11 mouse cellular contexts compared by ENCODE assay signal in the genomic region with DNA sequence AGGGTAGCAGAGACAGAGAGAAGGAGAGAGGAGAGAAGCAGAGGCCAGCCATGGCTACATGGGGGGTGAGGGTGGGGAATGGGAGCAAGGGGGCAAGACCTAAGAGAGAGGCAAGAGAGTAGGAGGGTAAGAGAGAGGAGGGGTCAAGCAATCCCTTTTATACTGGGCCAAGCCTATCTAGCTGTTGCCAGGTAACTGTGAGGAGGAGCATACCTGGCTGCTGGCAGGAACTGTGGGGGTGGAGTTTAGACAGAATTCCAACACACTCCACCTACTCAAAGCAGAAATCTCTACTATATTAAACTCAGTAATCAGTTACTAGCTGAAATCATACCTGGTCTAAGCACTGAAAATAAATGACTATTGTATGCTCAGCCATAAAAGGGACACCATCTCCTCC. TPM values are rescaled to one million over a fixed set of nuclear protein-coding genes. Genes with fewer than 3 reads are reported as not detected.
DNase-seq lines count a peak whose midpoint lies in the region; ATAC-seq and TF ChIP-seq lines count a peak whose summit lies in the region.
"Had no signal": no experiment of that assay in that cellular context is flagged by ENCODE, and none has a peak within 500 bp of the region (broad histone marks: within the 10 kb centered on the region; RNA-seq: fewer than 3 reads in every experiment).

No protein-coding gene starts in this region.

- H3K4me1 ChIP-seq in erythroblast, embryonic 14.5 days (ENCODE audit: control insufficient read depth) = peaks cover 30% of the 10 kb centered on the region
- no peaks in the 10 kb centered on the region for H3K4me1 ChIP-seq in ES-Bruce4 (ENCODE audit: control insufficient read depth, insufficient read depth, low read length)
- H3K4me1 ChIP-seq in kidney, embryonic 14.5 days (ENCODE audit: control insufficient read depth, insufficient read depth, low read length) = peaks cover 11% of the 10 kb centered on the region; the same call in 1 of the 2 replicates
- peaks cover 12% of the 10 kb centered on the region for H3K4me1 ChIP-seq in lung, adult 2 months (ENCODE audit: control insufficient read depth, insufficient read depth, low read length)
- H3K4me1 ChIP-seq in hindbrain, embryonic 12.5 days = peaks cover 22% of the 10 kb centered on the region
- peaks cover 30% of the 10 kb centered on the region for H3K4me1 ChIP-seq in hindbrain, embryonic 13.5 days (replicated peaks)

- H3K27me3 ChIP-seq in erythroblast, embryonic 14.5 days (ENCODE audit: control insufficient read depth) = no peaks in the 10 kb centered on the region
- no peaks in the 10 kb centered on the region for H3K27me3 ChIP-seq in ES-Bruce4 (ENCODE audit: control insufficient read depth, insufficient read depth, low read length, poor library complexity, severe bottlenecking)
- H3K27me3 ChIP-seq in kidney, embryonic 14.5 days (ENCODE audit: control insufficient read depth, insufficient read depth, low read length) = no peaks in the 10 kb centered on the region
- no peaks in the 10 kb centered on the region for H3K27me3 ChIP-seq in hindbrain, embryonic 12.5 days
- no peaks in the 10 kb centered on the region for H3K27me3 ChIP-seq in hindbrain, embryonic 13.5 days
- H3K27me3 ChIP-seq: neural tube, embryonic 13.5 days had no signal

- 0 out of 2 replicates have a peak overlapping the region, but pooled peaks have one; percentile 46 for H3K9ac ChIP-seq in ES-Bruce4 (ENCODE audit: low read depth, poor library complexity, severe bottlenecking)
- no peak overlapping the region for H3K9ac ChIP-seq in kidney, embryonic 14.5 days (ENCODE audit: low read depth, low read length)
- no peak overlapping the region for H3K9ac ChIP-seq in hindbrain, embryonic 12.5 days
- no peak overlapping the region for H3K9ac ChIP-seq in hindbrain, embryonic 13.5 days

- no peak for TF ChIP-seq POLR2A in ES-Bruce4 (IDR thresholded peaks at IDR 0.05; ENCODE audit: insufficient read depth, low read length)
- no peak for TF ChIP-seq POLR2A in lung, adult 2 months (IDR thresholded peaks at IDR 0.05; ENCODE audit: borderline replicate concordance, extremely low read depth, low read depth, low read length)

- H3K4me2 ChIP-seq in kidney, embryonic 14.5 days (replicated peaks; ENCODE audit: low read depth, low read length) = peak overlapping the region; percentile 56
- H3K4me2 ChIP-seq in hindbrain, embryonic 12.5 days (replicated peaks) = no peak overlapping the region; the same call in 1 of the 2 replicates
- H3K4me2 ChIP-seq in hindbrain, embryonic 13.5 days = no peak overlapping the region; the same call in 1 of the 2 replicates

- no peak overlapping the region for H3K27ac ChIP-seq in ES-Bruce4 (ENCODE audit: insufficient read depth, low read length)
- no peak overlapping the region for H3K27ac ChIP-seq in kidney, embryonic 14.5 days (ENCODE audit: low read depth, low read length)
- H3K27ac ChIP-seq in hindbrain, embryonic 12.5 days = no peak overlapping the region
- H3K27ac ChIP-seq in hindbrain, embryonic 13.5 days = no peak overlapping the region
- H3K27ac ChIP-seq: neural tube, embryonic 13.5 days had no signal

- DNase-seq in lung, adult 2 months = peak; percentile 26
- no peak for DNase-seq in gastrocnemius, adult 18-20 months (ENCODE audit: low spot score)
- DNase-seq: heart, postnatal 36 days; right cerebral cortex, postnatal 4 days had no signal

- no peak for TF ChIP-seq CTCF in ES-Bruce4 (IDR thresholded peaks at IDR 0.05; ENCODE audit: low read depth, low read length)
- TF ChIP-seq CTCF in lung, adult 2 months (IDR thresholded peaks at IDR 0.05; ENCODE audit: insufficient read depth, low read length) = no peak

- H3K36me3 ChIP-seq in erythroblast, embryonic 14.5 days (ENCODE audit: control insufficient read depth) = no peaks in the 10 kb centered on the region
- no peaks in the 10 kb centered on the region for H3K36me3 ChIP-seq in ES-Bruce4 (ENCODE audit: control insufficient read depth, insufficient read depth, low read length, poor library complexity, severe bottlenecking)
- no peaks in the 10 kb centered on the region for H3K36me3 ChIP-seq in kidney, embryonic 14.5 days (ENCODE audit: control insufficient read depth, insufficient read depth, low read length)
- peaks cover 9% of the 10 kb centered on the region; the same call in 1 of the 2 replicates for H3K36me3 ChIP-seq in hindbrain, embryonic 12.5 days
- H3K36me3 ChIP-seq in hindbrain, embryonic 13.5 days = no peaks in the 10 kb centered on the region
- H3K36me3 ChIP-seq: neural tube, embryonic 13.5 days had no signal

- no peak for ATAC-seq in erythroblast, adult 5-6 weeks (replicated peaks; ENCODE audit: low FRiP score, poor library complexity, severe bottlenecking)
- no peak for ATAC-seq in kidney, embryonic 14.5 days (ENCODE audit: low FRiP score, low TSS enrichment)
- ATAC-seq in hindbrain, embryonic 12.5 days (ENCODE audit: low FRiP score) = no peak
- ATAC-seq in hindbrain, embryonic 13.5 days (ENCODE audit: low FRiP score) = no peak

- no peak for TF ChIP-seq EP300 in ES-Bruce4 (IDR thresholded peaks at IDR 0.05; ENCODE audit: insufficient read depth, low read depth, low read length)

- no peaks in the 10 kb centered on the region for H3K9me3 ChIP-seq in erythroblast, embryonic 14.5 days (ENCODE audit: control insufficient read depth, low read length)
- no peaks in the 10 kb centered on the region for H3K9me3 ChIP-seq in ES-Bruce4 (replicated peaks; ENCODE audit: control insufficient read depth, insufficient read depth, low read length, poor library complexity, severe bottlenecking)
- no peaks in the 10 kb centered on the region for H3K9me3 ChIP-seq in kidney, embryonic 14.5 days (ENCODE audit: control insufficient read depth, low read length)
- H3K9me3 ChIP-seq in hindbrain, embryonic 12.5 days (replicated peaks) = no peaks in the 10 kb centered on the region
- no peaks in the 10 kb centered on the region for H3K9me3 ChIP-seq in hindbrain, embryonic 13.5 days
- H3K9me3 ChIP-seq: neural tube, embryonic 13.5 days had no signal

- H3K4me3 ChIP-seq in erythroblast, embryonic 14.5 days (replicated peaks) = peak overlapping the region; percentile 86
- peak overlapping the region; percentile 42 for H3K4me3 ChIP-seq in ES-Bruce4 (ENCODE audit: low read depth, low read length)
- no peak overlapping the region for H3K4me3 ChIP-seq in kidney, embryonic 14.5 days (ENCODE audit: low read length)
- no peak overlapping the region for H3K4me3 ChIP-seq in lung, adult 2 months (replicated peaks; ENCODE audit: extremely low read depth, low read depth, low read length)
- H3K4me3 ChIP-seq in hindbrain, embryonic 12.5 days = no peak overlapping the region
- H3K4me3 ChIP-seq in hindbrain, embryonic 13.5 days = no peak overlapping the region

RNA-seq across cellular contexts. Expression of gene Atg5, which starts 1.6 kb away (rescaled TPM):
- 0.45 and 0.71 TPM in 2 replicates for polyA plus RNA-seq in erythroblast, embryonic 14.5 days (2012)
- total RNA-seq in erythroblast, adult 5-6 weeks (2015; ENCODE audit: low replicate concordance) = 13.8 and 33.8 TPM in 2 replicates
- total RNA-seq in erythroblast, adult 5-6 weeks (2017; ENCODE audit: low replicate concordance) = 7.4 and 13.5 TPM in 2 replicates
- 27.9 and 28.7 TPM in 2 replicates for polyA plus RNA-seq in ES-Bruce4 (2011; ENCODE audit: insufficient read depth, insufficient read length, low read depth, missing spikeins)
- polyA plus RNA-seq in kidney, embryonic 14.5 days (2014; fragmentation: Nextera tagmentation; extraction: Ambion mirVana) = 50.2 and 56.3 TPM in 2 replicates
- 6.5 and 8.5 TPM in 2 replicates for polyA plus RNA-seq in lung, adult 2 months (2012; rRNA removed)
- 10 to 100 TPM; 11.7 to 12.7 TPM for total RNA-seq in gastrocnemius, adult 18-20 months (2021)
- 46.7 and 50.6 TPM in 2 replicates for polyA plus RNA-seq in hindbrain, embryonic 12.5 days (2016; fragmentation: Nextera tagmentation; extraction: Ambion mirVana)
- polyA plus RNA-seq in hindbrain, embryonic 13.5 days (2015; fragmentation: Nextera tagmentation; extraction: Ambion mirVana) = 49.7 and 52.6 TPM in 2 replicates

Comparison
In these comparisons a context has a peak if more than half of its experiments do, and no peak if none do; other contexts are left out.
1. H3K4me3 ChIP-seq: peak in erythroblast, embryonic 14.5 days (single experiment) and ES-Bruce4 (single experiment); none in kidney, embryonic 14.5 days (single experiment), lung, adult 2 months (single experiment), hindbrain, embryonic 12.5 days (single experiment) and hindbrain, embryonic 13.5 days (single experiment).